Mouse (Mus musculus): ENCODE measurements around the gene Ggt1. TPM values are rescaled to one million over a fixed set of nuclear protein-coding genes. Genes with fewer than 3 reads are reported as not detected.
A peak's percentile ranks its signal among the peaks of the same experiment; 100 is the strongest.

The Ggt1 gene
- polyA plus RNA-seq, 1 experiment from 2014 or later, result 3.1 TPM

GRCm38 (mm10) chr10:75635693-75636055 lies 74.3 kb downstream of the Ggt1 start:
- H3K4me2 ChIP-seq (ENCODE audit: low read depth), result no peak overlapping the region
- H3K9ac ChIP-seq (ENCODE audit: low read length), result no peak overlapping the region
- H3K9me3 ChIP-seq (ENCODE audit: control insufficient read depth, low read length), result no peaks in the 10 kb centered on the region
- H3K36me3 ChIP-seq (ENCODE audit: control insufficient read depth, insufficient read depth, low read length), result no peaks in the 10 kb centered on the region
- no peak for ATAC-seq (ENCODE audit: insufficient read depth, low FRiP score, low TSS enrichment)
- no peak overlapping the region for H3K4me3 ChIP-seq (ENCODE audit: low read depth, low read length)
- no peak overlapping the region for H3K27ac ChIP-seq (ENCODE audit: low read depth, low read length)
- 2% methylated on average over 9 of the region's 9 CpGs for WGBS
- no peaks in the 10 kb centered on the region for H3K4me1 ChIP-seq (ENCODE audit: control insufficient read depth, insufficient read depth, low read length)
- H3K27me3 ChIP-seq (ENCODE audit: control insufficient read depth, insufficient read depth, low read length), result no peaks in the 10 kb centered on the region
- peak; percentile 83 for DNase-seq (ENCODE audit: low spot score)

Other genes starting within 250 kb of the Ggt1 start
- 4.1 and 4.5 TPM in 2 replicates for gene Adora2a, start 244.7 kb upstream of the Ggt1 start, polyA plus RNA-seq (2014; fragmentation: Nextera tagmentation; extraction: Ambion mirVana)
- gene Upb1, start 160.5 kb upstream of the Ggt1 start, polyA plus RNA-seq (2014; fragmentation: Nextera tagmentation; extraction: Ambion mirVana), result not detected in 2 replicates
- gene Snrpd3, start 44.1 kb upstream of the Ggt1 start, polyA plus RNA-seq (2014; fragmentation: Nextera tagmentation; extraction: Ambion mirVana), result 208 and 212 TPM in 2 replicates
- 33.2 and 37.2 TPM in 2 replicates for gene Gucd1, start 43.6 kb upstream of the Ggt1 start, polyA plus RNA-seq (2014; fragmentation: Nextera tagmentation; extraction: Ambion mirVana)
- 6.1 and 6.6 TPM in 2 replicates for gene Lrrc75b, start 1.3 kb upstream of the Ggt1 start, polyA plus RNA-seq (2014; fragmentation: Nextera tagmentation; extraction: Ambion mirVana)
- 0.37 and 0.45 TPM in 2 replicates for gene Ggt5, start 27.7 kb downstream of the Ggt1 start, polyA plus RNA-seq (2014; fragmentation: Nextera tagmentation; extraction: Ambion mirVana)
- gene Susd2, start 82.4 kb downstream of the Ggt1 start, polyA plus RNA-seq (2014; fragmentation: Nextera tagmentation; extraction: Ambion mirVana), result 1.8 and 2.4 TPM in 2 replicates
- 29.5 and 32.2 TPM in 2 replicates for gene Cabin1, start 202.7 kb downstream of the Ggt1 start, polyA plus RNA-seq (2014; fragmentation: Nextera tagmentation; extraction: Ambion mirVana)
- gene Ddt, start 211.8 kb downstream of the Ggt1 start, polyA plus RNA-seq (2014; fragmentation: Nextera tagmentation; extraction: Ambion mirVana), result 93.0 and 93.5 TPM in 2 replicates
- not detected in 2 replicates for gene Gm20441, start 219.3 kb downstream of the Ggt1 start, polyA plus RNA-seq (2014; fragmentation: Nextera tagmentation; extraction: Ambion mirVana)
- gene Gstt3, start 219.8 kb downstream of the Ggt1 start, polyA plus RNA-seq (2014; fragmentation: Nextera tagmentation; extraction: Ambion mirVana), result 2.1 and 2.9 TPM in 2 replicates
- gene Gstt1, start 237.0 kb downstream of the Ggt1 start, polyA plus RNA-seq (2014; fragmentation: Nextera tagmentation; extraction: Ambion mirVana), result 2.5 and 2.9 TPM in 2 replicates

All from neural tube, embryonic 11.5 days (tissue).